In the genomic region with DNA sequence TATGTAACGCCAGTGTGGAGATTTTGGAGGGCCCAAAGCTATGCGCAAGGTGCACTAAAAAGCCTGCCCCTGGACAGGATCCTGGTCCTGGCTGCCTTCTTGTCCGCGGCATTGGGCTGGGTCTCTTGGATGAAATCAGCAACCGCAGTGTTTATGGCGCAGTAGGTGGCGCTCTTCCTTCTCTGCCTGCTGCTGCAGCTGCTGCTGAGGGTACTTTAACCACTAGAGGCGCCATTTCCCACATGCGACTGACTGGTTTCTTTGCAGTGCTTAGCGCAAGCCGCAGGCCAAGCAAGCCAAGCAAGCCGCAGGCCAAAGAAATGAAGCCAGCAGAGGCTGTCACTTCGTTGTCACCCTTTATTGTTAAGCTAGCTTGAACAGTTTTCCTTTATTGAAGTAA, we compare ENCODE assay signal across 8 mouse cellular contexts. TPM values are rescaled to one million over a fixed set of nuclear protein-coding genes. Genes with fewer than 3 reads are reported as not detected.
DNase-seq lines count a peak whose midpoint lies in the region; ATAC-seq lines count a peak whose summit lies in the region.

No protein-coding gene starts in this region.

- peak; percentile 52 for ATAC-seq in hindbrain, embryonic 14.5 days (ENCODE audit: low FRiP score)

- H3K4me2 ChIP-seq in hindbrain, embryonic 14.5 days (replicated peaks): peak overlapping the region; percentile 98

- peaks cover 47% of the 10 kb centered on the region for H3K36me3 ChIP-seq in hindbrain, embryonic 14.5 days (replicated peaks; ENCODE audit: control insufficient read depth, insufficient read depth)

- peak overlapping the region; percentile 32; the same call in 1 of the 2 replicates for H3K27ac ChIP-seq in hindbrain, embryonic 14.5 days

- peaks cover 21% of the 10 kb centered on the region for H3K4me1 ChIP-seq in hindbrain, embryonic 14.5 days (replicated peaks; ENCODE audit: control insufficient read depth, insufficient read depth, low read length)

- WGBS in hindbrain, embryonic 14.5 days: 1% methylated on average over 13 of the region's 13 CpGs

- H3K4me3 ChIP-seq in hindbrain, embryonic 14.5 days (replicated peaks; ENCODE audit: low read length): peak overlapping the region; percentile 96

- H3K9me3 ChIP-seq in hindbrain, embryonic 14.5 days (ENCODE audit: control insufficient read depth, low read length): no peaks in the 10 kb centered on the region

- peak; percentile 88 for DNase-seq in T-cell, adult 2 months (ENCODE audit: low spot score)
- peak; percentile 95 to 97 for DNase-seq in cerebellum, postnatal 25 days
- DNase-seq in frontal cortex, postnatal 25 days (ENCODE audit: low spot score in 2 of 2): peak; percentile 93 to 95
- peak; percentile 99 for DNase-seq in hindbrain, embryonic 14.5 days (ENCODE audit: low spot score)
- peak; percentile 93 for DNase-seq in left cerebral cortex, adult 11 months (ENCODE audit: low spot score)
- DNase-seq in lung, postnatal 36 days: peak; percentile 99
- peak; percentile 100 for DNase-seq in retina, embryonic 14.5 days (ENCODE audit: low spot score)
- DNase-seq in thymus, postnatal 36 days: peak; percentile 86 to 87

- peak overlapping the region; percentile 98 for H3K9ac ChIP-seq in hindbrain, embryonic 14.5 days

- H3K27me3 ChIP-seq in hindbrain, embryonic 14.5 days (ENCODE audit: control insufficient read depth, insufficient read depth, low read length): no peaks in the 10 kb centered on the region

RNA-seq across cellular contexts. Expression of gene Calm1, which starts 2.6 kb away (rescaled TPM):
- 2,705 and 2,824 TPM in 2 replicates for polyA plus RNA-seq in hindbrain, embryonic 14.5 days (2014; fragmentation: Nextera tagmentation; extraction: Ambion mirVana)

RNA-seq across cellular contexts. Expression of gene Nrde2, which starts 42.4 kb away (rescaled TPM):
- 12.0 and 14.0 TPM in 2 replicates for polyA plus RNA-seq in hindbrain, embryonic 14.5 days (2014; fragmentation: Nextera tagmentation; extraction: Ambion mirVana)

Comparison
In these comparisons a context has a peak if more than half of its experiments do, and no peak if none do; other contexts are left out.
1. Peak in every context shown above with its lines: DNase-seq, ATAC-seq, H3K4me3 ChIP-seq and H3K27ac ChIP-seq.